Mouse (Mus musculus) ES-CJ7 (cell line): ENCODE measurements at regions not wholly inside any gene's neighbourhood (a gene's known extent, or its start where the extent isn't known, plus 50 kb on each side); places are given as distances from the start of the nearest gene placed in this dataset.
A peak's percentile ranks its signal among the peaks of the same experiment; 100 is the strongest.
"Not testable (repeated sequence)": the region's sequence is repeated elsewhere in the genome, so short reads cannot be mapped to it uniquely, and the experiment has no call there.

Experiments
- DNase-seq: peaks from one replicate; pipeline ENCODE4 v3.0.0; 2011; ENCODE audit warnings: low read depth, low spot score

DNA sequence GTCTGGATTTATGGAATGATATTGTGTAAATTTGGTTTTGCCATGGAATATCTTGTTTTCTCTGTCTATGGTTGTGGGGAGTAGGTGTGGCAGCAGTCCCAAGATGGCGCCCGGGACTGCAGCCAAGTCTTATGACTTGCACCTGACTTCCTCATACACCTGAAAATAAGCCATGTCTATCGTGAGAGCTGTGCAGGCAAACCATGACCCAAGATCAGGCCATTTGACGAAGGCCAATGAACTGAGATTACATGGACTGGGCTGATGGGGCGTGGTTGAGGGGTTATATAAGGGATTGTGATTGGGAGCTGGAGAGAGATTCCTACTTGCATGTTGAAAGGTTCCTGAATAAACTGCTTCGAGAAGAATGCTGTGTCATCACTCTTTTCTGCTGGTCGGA lies 139.5 kb downstream of the Slc6a15 start:
- DNase-seq, result not testable (repeated sequence)

DNA sequence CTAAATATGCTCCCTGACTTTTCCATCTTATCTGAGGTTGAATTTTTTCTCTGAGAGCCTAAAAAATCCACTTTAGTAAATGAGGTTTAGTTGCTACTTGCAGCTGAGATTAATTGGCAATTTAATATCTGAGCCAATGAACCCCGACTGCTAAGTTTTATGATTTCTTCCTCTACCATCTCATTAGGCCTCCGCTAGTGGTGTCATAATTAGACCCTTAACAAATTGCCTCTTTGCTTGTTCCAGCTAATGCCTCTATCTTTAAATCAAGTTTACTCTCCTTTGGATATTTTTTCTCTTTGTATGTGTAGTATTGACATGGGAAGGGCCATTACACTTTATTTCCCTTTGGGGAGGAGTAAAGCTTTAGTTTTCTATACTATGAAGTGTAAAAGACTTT lies 176.9 kb downstream of the Slc6a15 start:
- no peak for DNase-seq

DNA sequence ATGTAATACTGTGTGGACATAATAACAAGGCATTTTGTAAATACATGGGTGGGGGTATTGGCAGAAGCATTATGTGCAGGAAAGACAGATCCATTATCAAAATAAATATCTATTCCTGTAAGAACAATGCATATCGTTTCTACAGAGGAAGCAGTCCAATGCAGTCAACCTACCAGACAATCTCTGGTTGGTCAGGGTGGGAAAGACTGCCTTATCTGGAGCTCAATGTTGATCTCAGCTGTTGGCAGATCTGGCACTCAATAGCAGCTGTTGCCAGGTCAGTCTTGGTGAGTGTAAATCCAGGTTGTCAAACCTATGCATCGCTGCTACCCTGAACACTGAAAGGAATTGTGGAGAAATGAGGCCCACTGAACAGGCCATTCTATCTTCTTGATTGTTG lies 181.9 kb downstream of the Slc6a15 start:
- no peak for DNase-seq

- no peak for DNase-seq
Measured at GRCm38 (mm10) chr10:103585097-103585496, 217.5 kb downstream of the Slc6a15 start.

- no peak for DNase-seq
Measured at GRCm38 (mm10) chr10:103585504-103585903, 217.9 kb downstream of the Slc6a15 start.

DNA sequence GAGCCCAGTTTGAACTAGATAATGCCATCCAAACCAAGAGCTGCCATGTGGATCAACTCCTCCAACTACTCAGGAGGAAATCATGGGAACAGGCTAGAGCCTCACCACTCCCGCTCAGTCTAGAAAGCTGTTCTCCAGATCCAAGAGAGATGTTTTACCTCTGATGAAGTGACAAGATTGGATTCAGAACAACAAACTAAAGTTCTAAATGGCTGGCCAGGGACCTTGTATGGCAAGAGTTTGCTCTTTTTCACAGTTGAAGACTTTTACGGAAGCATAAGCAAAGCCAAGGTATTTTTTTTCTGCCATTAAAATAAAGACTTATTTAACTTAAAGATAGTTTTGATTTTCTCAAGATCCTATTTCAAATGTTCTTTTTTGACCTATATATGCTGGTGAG lies 224.4 kb downstream of the Slc6a15 start:
- DNase-seq, result no peak

GRCm38 (mm10) chr10:103641162-103641561 lies 273.6 kb downstream of the Slc6a15 start:
- no peak for DNase-seq

DNA sequence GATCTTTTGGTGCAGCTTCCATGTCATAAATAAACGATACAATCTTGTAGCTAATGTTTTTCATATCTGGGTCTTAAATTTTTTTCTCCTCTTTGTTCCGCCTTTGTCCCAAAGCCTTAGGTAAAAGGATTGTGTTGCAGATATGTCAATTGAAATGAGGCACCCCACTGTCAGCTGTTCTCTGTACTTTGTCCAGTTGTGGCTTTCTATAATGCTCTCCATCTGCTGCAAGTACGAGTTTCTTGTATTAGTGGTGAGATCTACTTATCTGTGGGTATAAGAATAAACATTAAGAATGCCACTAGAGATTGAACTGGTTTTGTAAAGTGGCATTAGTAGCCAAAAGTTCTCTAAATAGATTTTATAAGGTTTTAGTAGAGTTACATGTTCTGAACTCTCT lies 282.3 kb downstream of the Slc6a15 start:
- DNase-seq, result no peak

DNA sequence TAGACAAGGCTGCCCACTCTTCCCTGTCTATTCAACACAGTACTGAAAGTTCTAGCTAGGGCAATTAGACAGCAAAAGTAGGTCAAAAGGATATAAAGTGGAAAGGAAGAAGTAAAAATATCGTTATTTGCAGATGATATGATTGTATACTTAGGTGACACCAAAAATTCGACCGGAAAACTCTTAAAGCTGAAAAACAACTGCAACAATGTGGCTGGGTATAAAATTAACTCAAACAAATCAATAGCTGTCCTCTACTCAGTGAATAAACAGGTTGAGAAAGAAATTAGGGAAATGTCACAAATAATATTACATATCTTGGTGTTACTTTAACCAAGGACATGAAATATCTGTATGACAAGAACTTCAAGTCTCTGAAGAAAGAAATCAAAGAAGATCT lies 305.5 kb downstream of the Slc6a15 start:
- no peak for DNase-seq

- DNase-seq, result no peak
Measured at GRCm38 (mm10) chr10:103673765-103674164, 306.2 kb downstream of the Slc6a15 start.

- no peak for DNase-seq
Measured at GRCm38 (mm10) chr10:103692682-103693081, 325.1 kb downstream of the Slc6a15 start.

DNA sequence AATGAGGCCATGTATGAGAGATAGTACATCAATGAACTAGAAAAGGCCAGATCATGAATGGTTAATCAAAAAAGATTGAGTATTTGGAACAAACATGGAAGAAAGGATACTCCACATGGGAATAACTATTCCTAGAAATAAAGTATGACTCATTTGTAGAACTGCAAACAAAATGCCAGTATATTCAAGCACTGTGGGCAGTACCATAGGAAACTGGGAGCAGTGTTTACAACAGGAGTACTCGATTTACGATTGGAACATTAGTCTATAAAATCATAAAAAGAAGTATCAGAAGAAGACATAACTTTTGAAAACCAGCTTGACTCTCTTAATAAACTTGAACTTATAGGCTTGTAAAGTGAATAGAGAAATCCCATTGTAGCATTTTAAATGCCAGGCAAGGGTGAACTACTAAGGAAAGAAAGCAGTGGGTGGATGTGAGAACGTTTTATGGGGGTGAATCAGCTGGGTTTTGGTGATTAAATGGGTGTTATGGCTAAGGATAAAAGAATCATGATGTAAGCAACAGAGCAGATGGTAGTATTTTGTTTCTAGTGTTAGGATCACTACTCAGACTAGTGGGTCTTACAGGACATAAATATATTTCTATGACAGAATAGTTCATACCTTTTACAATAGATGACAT lies 347.6 kb downstream of the Slc6a15 start:
- no peak for DNase-seq

DNA sequence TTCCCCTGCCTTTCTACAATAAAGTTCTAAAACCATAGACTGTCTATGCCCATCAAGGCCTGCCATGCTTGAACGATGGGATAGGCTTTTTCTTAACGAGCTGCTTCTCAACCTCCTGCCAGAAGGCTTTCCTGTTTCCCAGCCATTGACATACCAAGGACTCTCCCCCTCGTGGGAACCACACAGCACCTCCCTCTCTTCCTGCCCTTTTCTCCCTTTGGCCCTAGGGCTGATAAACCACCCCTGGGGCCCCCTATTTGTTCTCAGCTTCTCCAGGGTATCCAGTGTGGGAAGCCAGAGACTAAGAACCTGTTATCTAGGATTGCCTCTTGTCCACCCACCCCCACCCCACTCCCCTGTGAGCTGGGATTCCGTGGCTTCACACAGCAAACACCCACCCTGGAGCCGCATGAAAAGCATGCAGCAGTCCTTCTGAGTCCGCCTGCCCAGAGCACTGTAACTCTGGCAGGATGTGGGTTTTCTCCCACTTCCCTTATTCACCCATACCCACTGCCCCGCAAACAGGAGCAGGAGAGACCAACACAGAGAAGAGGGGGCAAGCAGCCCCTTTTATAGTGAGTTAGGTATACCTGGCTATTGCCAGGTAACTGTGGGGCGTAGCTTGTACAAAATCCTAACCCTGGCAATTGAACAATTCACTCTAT lies 351.5 kb downstream of the Slc6a15 start:
- DNase-seq, result no peak

DNA sequence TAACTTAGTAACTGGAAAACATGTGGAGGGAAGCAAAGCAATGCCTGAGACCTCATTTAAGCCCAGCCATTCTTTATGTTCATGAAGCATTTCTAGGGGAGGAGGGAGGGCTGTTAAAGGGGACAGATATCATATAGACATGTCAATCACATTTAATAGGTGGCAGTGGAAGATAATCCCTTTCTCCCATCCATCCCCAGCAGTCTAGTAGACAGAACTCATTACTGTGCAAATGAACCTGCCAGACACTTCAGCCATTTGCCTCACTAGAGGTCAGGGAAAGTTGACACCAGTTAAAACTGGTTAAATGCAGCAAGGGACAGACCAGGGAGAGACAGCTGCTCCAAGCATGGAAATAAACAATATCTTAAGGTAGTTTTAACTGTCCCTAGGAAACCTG lies 359.1 kb downstream of the Slc6a15 start:
- peak; percentile 55 for DNase-seq

DNA sequence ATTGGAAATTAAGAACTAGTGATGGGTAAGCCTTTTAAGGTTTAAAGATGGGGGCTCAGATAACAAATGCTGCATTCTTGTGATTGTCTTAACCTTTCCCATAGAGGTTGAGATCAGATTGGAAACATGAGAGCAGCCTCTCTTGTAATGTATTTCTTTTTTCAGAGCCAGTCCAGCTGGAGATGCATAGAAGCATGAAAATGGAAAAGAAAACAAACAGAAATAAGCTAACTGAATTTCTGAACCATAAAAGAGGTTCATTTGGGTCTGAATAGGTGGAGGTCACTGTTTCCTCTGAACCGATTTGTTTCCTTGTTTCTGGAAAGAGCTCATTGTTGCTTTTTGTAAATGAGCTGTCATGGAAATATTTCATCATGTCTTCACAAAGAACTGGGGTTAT lies 363.9 kb downstream of the Slc6a15 start:
- DNase-seq, result no peak

DNA sequence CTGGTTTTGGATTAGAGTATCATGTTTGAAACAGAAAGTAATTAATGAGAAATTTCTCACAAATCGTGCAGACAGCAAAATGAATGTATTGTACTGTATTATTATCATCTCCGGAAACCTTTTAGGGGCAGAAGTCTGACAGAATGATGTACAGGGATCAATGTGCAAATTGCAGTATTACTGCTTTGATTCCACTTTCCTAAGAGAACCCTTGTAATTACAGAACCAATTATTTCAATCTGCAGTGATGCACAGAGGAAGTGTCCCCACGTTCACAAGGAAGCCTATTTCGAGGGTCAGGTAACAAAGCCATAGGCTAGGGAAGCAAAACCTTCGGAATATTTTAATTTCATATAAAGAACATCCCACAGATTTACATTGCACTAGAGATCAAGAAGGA lies 364.4 kb downstream of the Slc6a15 start:
- DNase-seq, result no peak

DNA sequence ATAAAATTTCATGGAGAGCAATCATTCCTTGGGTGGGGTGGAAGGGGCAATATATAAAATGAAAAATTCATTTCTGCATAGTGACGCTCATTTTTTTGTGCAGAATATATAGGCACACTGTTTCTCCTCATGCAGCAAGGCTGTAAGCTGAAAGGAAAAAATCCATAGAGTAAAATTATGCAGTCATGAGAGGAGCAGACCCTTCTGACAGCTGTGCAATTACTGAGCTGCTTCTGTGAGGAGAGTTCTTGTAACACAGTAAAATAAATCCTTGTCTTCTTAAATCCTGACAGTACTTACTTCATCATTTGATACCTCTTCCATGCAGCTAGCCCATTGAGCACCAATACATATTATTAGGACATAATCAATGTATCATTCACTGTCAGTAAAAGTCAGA lies 362.7 kb upstream of the Gm21293 start:
- no peak for DNase-seq

- DNase-seq, result no peak
Measured at GRCm38 (mm10) chr10:103784920-103785319, 357.9 kb upstream of the Gm21293 start.

- DNase-seq, result no peak
Measured at GRCm38 (mm10) chr10:103829079-103829478, 313.7 kb upstream of the Gm21293 start.

DNA sequence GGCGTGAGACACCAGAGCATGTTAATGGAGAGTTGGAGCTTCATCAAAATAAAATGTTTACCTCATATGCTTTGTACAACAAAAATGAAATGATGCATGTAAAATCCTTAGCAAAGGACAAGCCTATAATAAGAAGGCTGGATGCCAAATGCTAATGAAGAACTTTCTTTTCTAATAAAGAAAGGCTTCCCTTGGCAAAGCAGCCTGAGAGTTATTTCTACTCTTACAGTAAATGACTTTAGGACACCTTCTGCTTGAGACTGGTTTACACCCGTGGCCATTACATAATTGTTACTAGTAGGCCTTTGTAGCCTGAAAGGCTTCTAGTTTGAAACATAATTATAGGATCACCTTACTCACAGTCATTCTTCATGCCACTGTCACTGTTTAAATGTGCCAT lies 310.7 kb upstream of the Gm21293 start:
- DNase-seq, result no peak

GRCm38 (mm10) chr10:103855211-103855610 lies 287.6 kb upstream of the Gm21293 start:
- DNase-seq, result no peak

- DNase-seq, result no peak
Measured at GRCm38 (mm10) chr10:103860890-103861289, 281.9 kb upstream of the Gm21293 start.

- DNase-seq, result no peak
Measured at GRCm38 (mm10) chr10:103862120-103862519, 280.7 kb upstream of the Gm21293 start.

- DNase-seq, result no peak
Measured at GRCm38 (mm10) chr10:103863909-103864308, 278.9 kb upstream of the Gm21293 start.
